Mouse (Mus musculus) stomach, embryonic 15.5 days (tissue): Measurements from ENCODE around the gene Ap3d1. TPM values are rescaled to one million over a fixed set of nuclear protein-coding genes. Genes with fewer than 3 reads are reported as not detected.

Experiments used
- ATAC-seq: fragments of 200-750 bp; cut with Nextera tagmentation; 2 replicates; pipeline ENCODE4 v1.8.0; 2017; ENCODE audit warnings: low read depth, moderate number of reproducible peaks, moderate TSS enrichment; ENCODE audit not compliant: insufficient read depth, low FRiP score
- H3K27ac ChIP-seq: fragments of 300-500 bp; sonication (generic); 2 replicates; pipeline ENCODE4 v1.5.1; 2015; ENCODE audit warnings: mild to moderate bottlenecking, inconsistent platforms
- H3K27me3 ChIP-seq: fragments of 300-500 bp; sonication (generic); replicated peaks from 2 replicates; pipeline ENCODE4 v1.6.1; 2015; ENCODE audit warnings: inconsistent platforms
- H3K36me3 ChIP-seq: fragments of 300-500 bp; sonication (generic); 2 replicates; pipeline ENCODE4 v1.6.1; 2015; ENCODE audit warnings: inconsistent platforms
- H3K4me1 ChIP-seq: fragments of 300-500 bp; sonication (generic); 2 replicates; pipeline ENCODE4 v1.6.1; 2015; ENCODE audit warnings: inconsistent platforms
- H3K4me2 ChIP-seq: fragments of 300-500 bp; sonication (generic); 2 replicates; pipeline ENCODE4 v1.6.1; 2015; ENCODE audit warnings: mild to moderate bottlenecking, inconsistent platforms
- H3K4me3 ChIP-seq: fragments of 300-500 bp; sonication (generic); replicated peaks from 2 replicates; pipeline ENCODE4 v1.5.1; 2015; ENCODE audit warnings: inconsistent platforms
- H3K9ac ChIP-seq: fragments of 300-500 bp; sonication (generic); 2 replicates; pipeline ENCODE4 v1.6.1; 2015; ENCODE audit warnings: inconsistent platforms
- H3K9me3 ChIP-seq: fragments of 300-500 bp; sonication (generic); 2 replicates; pipeline ENCODE4 v1.6.1; 2016; ENCODE audit warnings: inconsistent platforms
- WGBS: fragments of 180-500 bp; shearing (Covaris S2); methylation state at CpG from one replicate; pipeline ENCODE4 v1.1.7; 2015; 5-methylcytosine and 5-hydroxymethylcytosine counted together
- polyA plus RNA-seq: library from polyadenylated mRNA; unstranded; fragments of >200 nt; fragmentation: Nextera tagmentation; extraction: Ambion mirVana; gene quantifications from 2 replicates; pipeline ENCODE4 v1.2.1, GENCODE M21; 2015

The Ap3d1 gene
- polyA plus RNA-seq, 1 experiment from 2014 or later = 76.1 TPM

DNA sequence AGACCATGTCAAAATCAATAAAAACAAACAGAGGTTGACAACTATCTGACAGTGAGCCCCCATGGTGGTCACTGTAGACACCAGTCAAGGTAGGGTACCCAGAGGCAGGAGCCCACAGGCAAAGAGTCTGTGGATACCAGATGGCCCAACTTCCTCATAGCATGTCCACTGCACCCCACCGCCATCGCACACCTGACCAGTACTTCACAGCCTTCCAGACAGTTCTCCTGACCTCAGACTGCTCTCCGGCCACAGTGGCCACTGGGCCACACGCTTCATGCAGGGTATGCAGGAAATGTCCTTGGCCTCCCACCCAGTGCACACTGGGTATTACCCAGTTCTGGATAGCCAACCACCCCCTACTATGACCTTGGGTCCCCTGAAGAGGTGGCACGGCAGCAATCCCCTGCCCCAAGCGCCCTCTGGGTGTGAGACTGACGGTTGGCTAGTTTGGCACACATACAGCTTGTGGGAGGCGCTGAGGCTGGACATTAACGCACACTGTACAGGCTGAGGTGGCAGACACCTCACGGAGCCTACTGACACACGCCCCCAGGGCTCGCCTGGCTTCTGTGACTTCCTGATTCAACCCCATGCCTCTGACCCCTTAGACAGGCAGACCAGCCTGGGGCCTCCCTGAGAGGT, 48.5 kb downstream of the Ap3d1 start:
- H3K27ac ChIP-seq = 0 out of 2 replicates have a peak overlapping the region, but pooled peaks have one; percentile 13
- H3K4me3 ChIP-seq = no peak overlapping the region
- WGBS = 88% methylated on average over 12 of the region's 12 CpGs
- no peak overlapping the region for H3K9ac ChIP-seq
- H3K9me3 ChIP-seq = no peaks in the 10 kb centered on the region
- no peak for ATAC-seq
- H3K4me1 ChIP-seq = peaks cover 15% of the 10 kb centered on the region; the same call in 1 of the 2 replicates
- H3K27me3 ChIP-seq = no peaks in the 10 kb centered on the region
- no peak overlapping the region for H3K4me2 ChIP-seq
- H3K36me3 ChIP-seq = peaks cover 14% of the 10 kb centered on the region

DNA sequence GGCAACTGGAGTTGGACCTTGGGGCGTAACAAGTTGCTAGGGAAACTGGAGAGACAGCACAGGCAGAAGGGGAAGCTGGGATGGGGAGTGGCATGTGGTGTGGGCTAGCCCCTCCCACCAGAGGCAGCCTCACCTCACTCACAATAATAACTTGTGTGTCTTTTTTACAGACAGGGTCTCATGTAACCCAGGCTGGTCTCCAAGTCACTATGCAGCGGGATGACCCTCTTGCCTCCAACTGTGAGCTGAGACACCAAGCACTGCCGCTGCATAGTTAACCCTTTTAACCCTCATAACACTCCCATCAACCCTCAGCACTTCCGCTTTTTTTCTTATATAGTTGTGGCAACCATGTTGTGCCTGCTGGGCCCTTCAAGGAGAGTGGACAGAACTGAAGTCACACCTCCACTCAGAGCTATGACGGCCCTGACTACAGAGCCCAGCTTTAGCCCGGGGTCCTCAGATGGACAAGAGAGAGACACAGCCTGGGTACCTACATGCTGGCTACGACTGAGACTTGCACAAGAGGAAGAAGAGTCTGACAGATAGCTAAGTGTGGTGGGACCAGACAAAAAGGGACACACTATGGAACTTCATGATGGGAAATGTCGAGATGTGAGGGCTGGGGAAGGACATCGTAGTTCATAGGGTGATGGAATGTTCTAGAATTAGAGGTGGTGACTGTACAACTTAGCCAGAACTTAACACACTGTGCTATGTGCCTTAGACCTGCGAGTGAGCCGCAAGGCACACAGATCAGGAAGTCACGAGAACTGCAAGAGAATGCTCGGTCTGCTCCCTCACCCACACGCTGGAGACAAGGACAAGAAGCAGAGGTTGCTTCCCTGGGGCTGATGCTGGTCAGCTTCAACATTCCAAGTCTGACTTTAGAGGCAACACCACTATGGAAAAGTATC, 49.6 kb downstream of the Ap3d1 start:
- 74% methylated on average over 14 of the region's 14 CpGs for WGBS
- H3K27me3 ChIP-seq = no peaks in the 10 kb centered on the region
- 0 out of 2 replicates have a peak overlapping the region, but pooled peaks have one; percentile 18 for H3K27ac ChIP-seq
- no peak overlapping the region for H3K9ac ChIP-seq
- peaks cover 9% of the 10 kb centered on the region; the same call in 1 of the 2 replicates for H3K4me1 ChIP-seq
- peaks cover 14% of the 10 kb centered on the region for H3K36me3 ChIP-seq
- ATAC-seq = no peak
- no peak overlapping the region for H3K4me3 ChIP-seq
- no peak overlapping the region for H3K4me2 ChIP-seq
- H3K9me3 ChIP-seq = no peaks in the 10 kb centered on the region

DNA sequence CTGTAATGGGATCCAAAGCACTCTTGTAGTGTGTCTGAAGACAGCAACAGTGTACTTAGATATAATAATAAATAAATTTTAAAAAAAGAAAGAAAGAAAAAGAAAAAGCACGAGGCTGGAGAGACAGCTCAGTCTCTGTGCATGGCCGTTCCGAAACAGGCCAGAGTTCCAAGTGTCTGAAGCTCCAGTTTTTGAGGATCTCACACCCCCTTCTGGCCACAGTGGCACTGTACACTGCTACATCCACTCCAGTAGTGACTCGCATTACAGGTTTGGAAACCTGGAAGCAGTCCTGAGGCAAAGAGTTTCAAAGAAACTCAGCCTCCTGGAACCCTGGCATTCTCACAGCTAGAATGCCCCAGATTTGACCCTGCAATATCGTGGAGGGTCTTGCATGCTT, 54.2 kb downstream of the Ap3d1 start:
- H3K36me3 ChIP-seq = peaks cover 43% of the 10 kb centered on the region
- WGBS = 35% methylated on average over 5 of the region's 5 CpGs
- H3K4me3 ChIP-seq = no peak overlapping the region
- no peaks in the 10 kb centered on the region for H3K4me1 ChIP-seq
- no peak overlapping the region for H3K27ac ChIP-seq
- no peak overlapping the region for H3K4me2 ChIP-seq
- no peaks in the 10 kb centered on the region for H3K27me3 ChIP-seq
- no peaks in the 10 kb centered on the region for H3K9me3 ChIP-seq
- H3K9ac ChIP-seq = no peak overlapping the region
- peak; percentile 60; the same call in 1 of the 2 replicates for ATAC-seq

DNA sequence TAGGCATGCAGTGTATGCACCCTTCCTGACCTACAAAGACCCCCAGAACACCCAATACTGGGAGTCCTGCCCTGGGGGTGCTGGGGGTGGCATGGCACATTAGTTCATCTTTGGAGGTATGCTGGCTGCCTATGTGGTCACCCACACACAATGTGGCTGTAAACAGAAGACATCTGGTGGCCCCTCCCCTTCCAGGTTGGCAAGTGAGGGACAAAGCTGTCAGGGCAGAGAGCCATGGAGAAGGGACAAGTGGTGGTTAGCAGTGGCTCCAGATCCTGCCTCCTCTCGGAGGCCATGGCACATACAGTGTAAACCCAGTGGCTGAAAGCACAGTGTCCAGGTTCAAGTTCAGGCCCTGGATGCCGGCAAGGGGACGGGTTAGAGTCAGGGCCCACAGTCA, 55.4 kb downstream of the Ap3d1 start:
- H3K9ac ChIP-seq = no peak overlapping the region
- H3K4me2 ChIP-seq = no peak overlapping the region
- H3K4me1 ChIP-seq = no peaks in the 10 kb centered on the region
- H3K4me3 ChIP-seq = no peak overlapping the region
- no peaks in the 10 kb centered on the region for H3K9me3 ChIP-seq
- no peaks in the 10 kb centered on the region for H3K27me3 ChIP-seq
- H3K27ac ChIP-seq = no peak overlapping the region
- no peak for ATAC-seq
- peaks cover 43% of the 10 kb centered on the region for H3K36me3 ChIP-seq
- 88% methylated on average over 3 of the region's 3 CpGs for WGBS

DNA sequence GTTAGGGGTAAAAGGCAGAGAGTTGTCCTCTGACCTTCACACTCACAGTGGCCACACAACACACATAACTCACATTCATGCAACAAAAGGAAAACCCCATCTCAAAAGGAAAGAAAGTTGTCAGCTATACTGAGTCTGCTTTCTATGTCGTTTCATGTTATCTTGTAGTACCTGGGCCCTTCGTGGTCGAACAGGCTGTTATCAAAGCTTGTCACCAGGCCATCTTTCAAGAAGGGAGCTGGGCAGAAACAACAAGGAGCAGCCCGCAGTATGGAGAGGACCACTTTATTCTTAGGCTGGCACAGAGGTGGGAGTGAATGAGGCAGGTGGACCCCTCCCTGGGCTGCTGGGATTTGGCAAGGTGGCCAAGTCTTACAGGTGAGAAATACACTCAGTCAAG, 57.1 kb downstream of the Ap3d1 start:
- Histone ChIP-seq H3K9me3 (no peaks in the 10 kb centered on the region), H3K27ac (no peak overlapping the region), H3K4me1 (no peaks in the 10 kb centered on the region), H3K4me3 (no peak overlapping the region), H3K36me3 (peaks cover 38% of the 10 kb centered on the region), H3K27me3 (no peaks in the 10 kb centered on the region), H3K9ac (no peak overlapping the region), H3K4me2 (no peak overlapping the region)
- ATAC-seq = no peak; the same call in 1 of the 2 replicates
- 81% methylated on average over 4 of the region's 4 CpGs for WGBS

DNA sequence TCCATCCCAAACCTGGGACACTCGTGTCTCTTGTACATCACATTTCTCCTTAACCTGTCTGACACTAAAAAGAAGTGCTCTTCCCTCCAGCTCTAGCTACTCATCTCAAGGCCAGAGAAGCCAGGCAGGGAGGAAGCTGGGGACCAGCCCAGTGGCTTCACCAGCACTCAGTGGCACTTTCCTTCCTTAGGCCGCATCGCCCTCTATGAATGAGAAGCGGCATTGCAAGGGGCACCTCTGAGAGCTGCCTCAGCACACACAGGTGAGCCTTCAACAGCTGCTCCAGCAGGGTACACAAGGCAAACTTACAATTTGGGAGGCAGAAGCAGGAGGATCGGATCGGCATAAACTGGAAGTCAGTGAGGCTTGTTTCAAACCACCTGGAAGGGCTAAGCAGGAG, 57.9 kb downstream of the Ap3d1 start:
- no peaks in the 10 kb centered on the region for H3K9me3 ChIP-seq
- H3K27ac ChIP-seq = no peak overlapping the region
- no peak overlapping the region for H3K4me2 ChIP-seq
- H3K4me1 ChIP-seq = 0 out of 2 replicates have a peak, but pooled peaks cover 7% of the 10 kb centered on the region
- H3K36me3 ChIP-seq = peaks cover 31% of the 10 kb centered on the region
- no peak overlapping the region for H3K4me3 ChIP-seq
- H3K9ac ChIP-seq = no peak overlapping the region
- H3K27me3 ChIP-seq = no peaks in the 10 kb centered on the region
- peak; percentile 21; the same call in 1 of the 2 replicates for ATAC-seq
- 50% methylated on average over 6 of the region's 6 CpGs for WGBS

DNA sequence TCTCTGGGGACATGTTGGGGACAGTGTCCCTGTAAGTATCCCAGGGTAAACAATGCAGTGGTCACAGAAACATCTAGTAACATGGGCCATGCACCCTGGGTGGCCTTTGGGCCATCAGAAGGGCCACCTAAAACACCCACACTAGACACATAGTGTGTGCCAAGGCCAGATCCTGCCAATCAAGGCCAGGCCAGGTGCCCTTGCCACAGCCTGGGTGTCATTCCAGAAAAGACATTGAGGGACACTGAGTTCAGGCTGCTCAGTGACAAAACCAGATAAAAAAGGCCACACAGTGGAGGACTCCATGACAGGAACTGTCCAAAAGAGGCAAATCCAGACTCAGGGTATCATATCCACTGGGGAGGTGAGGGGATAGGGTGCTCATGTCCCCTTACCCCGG, 58.4 kb downstream of the Ap3d1 start:
- WGBS = 94% methylated on average over 1 of the region's 1 CpGs
- Histone ChIP-seq H3K27ac (no peak overlapping the region), H3K4me3 (no peak overlapping the region), H3K4me1 (peaks cover 12% of the 10 kb centered on the region; the same call in 1 of the 2 replicates), H3K4me2 (no peak overlapping the region), H3K27me3 (no peaks in the 10 kb centered on the region), H3K9ac (no peak overlapping the region), H3K36me3 (peaks cover 29% of the 10 kb centered on the region), H3K9me3 (no peaks in the 10 kb centered on the region)
- ATAC-seq = no peak

DNA sequence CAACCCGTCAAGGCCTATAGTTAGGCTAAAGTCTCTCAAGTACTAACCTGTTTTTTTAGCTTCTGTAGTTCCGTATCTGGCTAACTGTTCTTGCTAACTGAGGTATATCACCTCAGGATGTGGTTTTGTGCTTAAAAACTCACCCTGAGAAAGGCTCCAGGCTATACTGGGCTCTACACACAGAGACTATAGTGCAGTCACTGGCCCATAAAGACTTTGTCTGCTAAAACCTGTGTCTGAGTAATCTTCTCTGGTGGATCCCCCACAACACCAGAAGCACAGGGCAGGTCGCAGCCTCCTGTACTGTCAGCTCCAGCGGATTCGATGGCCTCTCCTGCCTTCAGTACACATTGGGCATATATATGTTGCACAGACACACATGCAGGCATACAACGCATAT, 60.1 kb downstream of the Ap3d1 start:
- H3K9me3 ChIP-seq = no peaks in the 10 kb centered on the region
- WGBS = 91% methylated on average over 6 of the region's 6 CpGs
- H3K4me1 ChIP-seq = peaks cover 29% of the 10 kb centered on the region
- no peaks in the 10 kb centered on the region for H3K27me3 ChIP-seq
- ATAC-seq = no peak
- H3K27ac ChIP-seq = no peak overlapping the region
- H3K4me2 ChIP-seq = no peak overlapping the region
- no peak overlapping the region for H3K9ac ChIP-seq
- H3K36me3 ChIP-seq = peaks cover 25% of the 10 kb centered on the region
- no peak overlapping the region for H3K4me3 ChIP-seq

DNA sequence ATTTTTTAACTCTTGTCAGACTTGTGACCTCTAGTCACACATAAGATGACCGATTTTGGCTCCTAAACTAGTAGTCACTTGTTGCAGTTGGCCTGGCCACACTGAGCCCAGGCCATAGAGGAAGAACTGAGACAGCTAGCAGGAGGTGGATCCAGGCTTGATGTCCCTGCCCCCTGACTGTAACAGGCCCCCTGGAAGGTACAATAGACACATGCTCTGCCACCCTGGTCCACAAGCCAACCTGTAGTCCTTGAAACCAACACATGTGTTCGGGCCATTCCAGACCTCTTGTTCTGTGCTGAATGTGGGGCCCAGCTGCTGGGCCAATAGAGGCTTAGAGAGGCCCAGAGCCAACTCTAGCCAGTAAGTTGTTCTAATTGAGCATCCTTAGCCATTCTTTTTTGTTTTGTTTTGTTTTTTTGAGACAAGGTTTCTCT, 61.8 kb downstream of the Ap3d1 start:
- H3K4me2 ChIP-seq = no peak overlapping the region
- H3K4me1 ChIP-seq = peaks cover 30% of the 10 kb centered on the region
- H3K27ac ChIP-seq = peak overlapping the region; percentile 99
- H3K4me3 ChIP-seq = no peak overlapping the region
- H3K36me3 ChIP-seq = peaks cover 14% of the 10 kb centered on the region
- no peaks in the 10 kb centered on the region for H3K9me3 ChIP-seq
- no peak for ATAC-seq
- 85% methylated on average over 2 of the region's 2 CpGs for WGBS
- no peak overlapping the region for H3K9ac ChIP-seq
- H3K27me3 ChIP-seq = no peaks in the 10 kb centered on the region

DNA sequence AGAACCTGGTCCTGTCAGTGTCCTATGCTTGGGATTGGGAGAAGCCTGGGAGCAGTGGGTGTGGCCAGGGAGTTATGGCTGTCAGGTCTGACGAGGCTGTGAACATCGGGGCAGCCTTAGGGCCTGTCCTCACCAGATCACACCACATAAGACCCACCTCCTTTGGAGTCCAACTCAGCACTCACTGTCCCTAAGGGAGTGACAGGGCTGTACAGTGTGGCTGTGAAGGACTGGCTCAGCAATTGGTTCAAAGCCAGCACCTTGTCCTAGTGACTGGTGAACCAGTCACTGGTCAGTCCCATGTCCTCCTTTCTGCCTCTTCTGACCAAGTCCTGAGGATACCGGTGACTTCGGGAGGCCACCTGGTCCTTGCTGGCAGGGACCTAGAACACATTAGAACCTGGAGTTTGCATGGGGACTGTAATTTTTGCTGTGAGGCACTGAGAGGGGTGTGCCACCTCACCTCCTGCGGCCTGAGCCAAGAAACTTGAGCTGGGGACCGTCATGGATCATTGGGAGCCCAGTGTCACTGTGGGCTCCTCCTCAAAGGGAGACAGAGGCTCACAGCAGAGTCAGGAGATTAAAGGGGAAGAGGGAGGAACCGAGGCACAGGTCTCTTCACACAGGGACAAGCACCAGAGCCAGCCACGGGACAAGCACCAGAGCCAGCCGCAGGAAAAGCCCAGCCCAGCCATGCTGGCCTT, 62.4 kb downstream of the Ap3d1 start:
- Histone ChIP-seq H3K4me2 (no peak overlapping the region), H3K9ac (no peak overlapping the region), H3K9me3 (no peaks in the 10 kb centered on the region), H3K36me3 (peaks cover 10% of the 10 kb centered on the region; the same call in 1 of the 2 replicates), H3K4me3 (no peak overlapping the region), H3K27ac (peak overlapping the region; percentile 99), H3K27me3 (no peaks in the 10 kb centered on the region), H3K4me1 (peaks cover 36% of the 10 kb centered on the region)
- 62% methylated on average over 9 of the region's 9 CpGs for WGBS
- no peak for ATAC-seq

DNA sequence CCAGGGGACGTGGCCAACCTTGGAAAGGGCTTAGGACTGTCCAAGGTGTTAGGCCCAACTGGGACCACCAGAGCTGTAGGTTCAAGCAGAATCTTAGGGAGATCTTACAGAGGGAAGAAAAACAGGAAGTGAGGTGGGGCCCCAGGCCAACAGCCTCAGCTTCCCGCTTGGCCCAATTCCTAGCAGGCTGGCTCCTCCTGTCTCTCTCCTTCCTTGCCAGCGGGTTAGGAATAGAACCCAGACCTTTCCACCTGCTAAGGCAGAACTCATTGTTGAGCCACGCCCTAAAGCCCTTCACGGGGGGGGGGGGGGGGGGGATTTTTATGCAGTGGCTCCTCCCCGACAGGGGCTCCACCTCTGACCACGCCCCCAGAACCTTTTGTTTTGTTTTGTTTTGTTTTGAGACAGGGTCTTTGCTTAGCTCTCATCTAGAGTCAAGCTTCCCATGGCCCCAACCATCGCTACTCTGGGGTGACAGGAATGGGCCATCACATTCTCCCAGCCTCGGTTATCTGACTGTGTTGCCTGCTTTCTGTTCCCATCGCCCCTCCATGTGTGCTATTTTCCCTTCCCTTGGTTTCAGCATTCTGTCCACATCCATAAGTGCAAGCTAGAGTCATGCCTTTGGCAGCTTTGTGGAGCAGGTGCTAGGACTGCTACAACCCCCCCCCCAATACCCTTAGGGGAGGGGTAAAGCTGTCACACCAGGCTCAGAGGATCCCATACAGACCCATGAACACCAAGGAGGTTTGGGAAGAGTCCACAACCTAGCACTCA, 63.3 kb downstream of the Ap3d1 start:
- Histone ChIP-seq H3K4me2 (peak overlapping the region; percentile 84), H3K36me3 (peaks cover 7% of the 10 kb centered on the region; the same call in 1 of the 2 replicates), H3K27me3 (no peaks in the 10 kb centered on the region), H3K9me3 (no peaks in the 10 kb centered on the region), H3K27ac (peak overlapping the region; percentile 99), H3K9ac (no peak overlapping the region), H3K4me3 (no peak overlapping the region), H3K4me1 (peaks cover 45% of the 10 kb centered on the region)
- ATAC-seq = no peak
- 41% methylated on average over 10 of the region's 10 CpGs for WGBS
